Mouse (Mus musculus) limb, embryonic 15.5 days (tissue): Measurements from ENCODE around the gene Arl15. TPM values are rescaled to one million over a fixed set of nuclear protein-coding genes. Genes with fewer than 3 reads are reported as not detected.
"Not testable (repeated sequence)": the region's sequence is repeated elsewhere in the genome, so short reads cannot be mapped to it uniquely, and the experiment has no call there.

ENCODE experiments used
- ATAC-seq: fragments of 200-750 bp; cut with Nextera tagmentation; 2 replicates; pipeline ENCODE4 v1.8.0; 2017; ENCODE audit warnings: low read depth, moderate TSS enrichment; ENCODE audit not compliant: insufficient number of reproducible peaks, low FRiP score, low TSS enrichment
- H3K27ac ChIP-seq: fragments of 300-500 bp; sonication (generic); 2 replicates; pipeline ENCODE4 v1.5.1; 2015; ENCODE audit warnings: moderate library complexity, mild to moderate bottlenecking, inconsistent platforms
- H3K27me3 ChIP-seq: fragments of 300-500 bp; sonication (generic); 2 replicates; pipeline ENCODE4 v1.6.1; 2015; ENCODE audit warnings: inconsistent platforms
- H3K36me3 ChIP-seq: fragments of 300-500 bp; sonication (generic); 2 replicates; pipeline ENCODE4 v1.6.1; 2015; ENCODE audit warnings: inconsistent platforms
- H3K4me1 ChIP-seq: fragments of 300-500 bp; sonication (generic); 2 replicates; pipeline ENCODE4 v1.6.1; 2015; ENCODE audit warnings: inconsistent platforms
- H3K4me2 ChIP-seq: fragments of 300-500 bp; sonication (generic); 2 replicates; pipeline ENCODE4 v1.6.1; 2015; ENCODE audit warnings: mild to moderate bottlenecking, inconsistent platforms
- H3K4me3 ChIP-seq: fragments of 300-500 bp; sonication (generic); 2 replicates; pipeline ENCODE4 v1.5.1; 2015; ENCODE audit warnings: mild to moderate bottlenecking, inconsistent platforms
- H3K9ac ChIP-seq: fragments of 300-500 bp; sonication (generic); 2 replicates; pipeline ENCODE4 v1.6.1; 2015; ENCODE audit warnings: inconsistent platforms
- H3K9me3 ChIP-seq: fragments of 300-500 bp; sonication (generic); 2 replicates; pipeline ENCODE4 v1.6.1; 2016; ENCODE audit warnings: inconsistent platforms
- WGBS: fragments of 180-500 bp; shearing (Covaris S2); methylation state at CpG from one replicate; pipeline ENCODE4 v1.1.7; 2015; 5-methylcytosine and 5-hydroxymethylcytosine counted together
- polyA plus RNA-seq: library from polyadenylated mRNA; unstranded; fragments of >200 nt; fragmentation: Nextera tagmentation; extraction: Ambion mirVana; gene quantifications from 2 replicates; pipeline ENCODE4 v1.2.1, GENCODE M21; 2015

The Arl15 gene
- polyA plus RNA-seq, 1 experiment from 2014 or later = 10.8 TPM

GRCm38 (mm10) chr13:113774799-113775198 lies 19.5 kb upstream of the Arl15 start:
- no peaks in the 10 kb centered on the region for H3K36me3 ChIP-seq
- no peak overlapping the region for H3K4me3 ChIP-seq
- no peak overlapping the region for H3K9ac ChIP-seq
- 0 out of 2 replicates have a peak overlapping the region, but pooled peaks have one; percentile 10 for H3K4me2 ChIP-seq
- no peaks in the 10 kb centered on the region for H3K27me3 ChIP-seq
- 0 out of 2 replicates have a peak, but pooled peaks have one; percentile 71 for ATAC-seq
- peaks cover 24% of the 10 kb centered on the region for H3K4me1 ChIP-seq
- H3K9me3 ChIP-seq = no peaks in the 10 kb centered on the region
- H3K27ac ChIP-seq = peak overlapping the region; percentile 81
- WGBS = 47% methylated on average over 8 of the region's 8 CpGs

GRCm38 (mm10) chr13:113775244-113776140 lies 18.8 kb upstream of the Arl15 start:
- Histone ChIP-seq H3K9ac (no peak overlapping the region), H3K9me3 (no peaks in the 10 kb centered on the region), H3K4me1 (peaks cover 24% of the 10 kb centered on the region), H3K27ac (peak overlapping the region; percentile 81), H3K36me3 (no peaks in the 10 kb centered on the region), H3K27me3 (no peaks in the 10 kb centered on the region), H3K4me2 (0 out of 2 replicates have a peak overlapping the region, but pooled peaks have one; percentile 10), H3K4me3 (no peak overlapping the region)
- peak; percentile 74; the same call in 1 of the 2 replicates for ATAC-seq
- WGBS = 26% methylated on average over 10 of the region's 10 CpGs

- Histone ChIP-seq H3K4me1 (0 out of 2 replicates have a peak, but pooled peaks cover 2% of the 10 kb centered on the region), H3K4me3 (no peak overlapping the region), H3K27me3 (no peaks in the 10 kb centered on the region), H3K9me3 (no peaks in the 10 kb centered on the region), H3K4me2 (no peak overlapping the region), H3K9ac (no peak overlapping the region), H3K36me3 (no peaks in the 10 kb centered on the region), H3K27ac (no peak overlapping the region)
- WGBS = 43% methylated on average over 5 of the region's 5 CpGs
- ATAC-seq = no peak
Measured at GRCm38 (mm10) chr13:113785803-113786202, 8.5 kb upstream of the Arl15 start.

- 0 out of 2 replicates have a peak, but pooled peaks cover 2% of the 10 kb centered on the region for H3K4me1 ChIP-seq
- H3K4me2 ChIP-seq = no peak overlapping the region
- 58% methylated on average over 8 of the region's 8 CpGs for WGBS
- no peaks in the 10 kb centered on the region for H3K36me3 ChIP-seq
- H3K9me3 ChIP-seq = no peaks in the 10 kb centered on the region
- ATAC-seq = no peak
- H3K27me3 ChIP-seq = no peaks in the 10 kb centered on the region
- no peak overlapping the region for H3K27ac ChIP-seq
- no peak overlapping the region for H3K9ac ChIP-seq
- no peak overlapping the region for H3K4me3 ChIP-seq
Measured at GRCm38 (mm10) chr13:113787136-113787535, 7.2 kb upstream of the Arl15 start.

- not testable (repeated sequence) for H3K36me3 ChIP-seq, H3K9me3 ChIP-seq, H3K9ac ChIP-seq, H3K27ac ChIP-seq, H3K4me1 ChIP-seq, ATAC-seq, H3K4me3 ChIP-seq, H3K27me3 ChIP-seq, H3K4me2 ChIP-seq
- WGBS = 86% methylated on average over 3 of the region's 3 CpGs
Measured at GRCm38 (mm10) chr13:113790016-113790415, 4.3 kb upstream of the Arl15 start.

- Histone ChIP-seq H3K9ac (peak overlapping the region; percentile 83), H3K4me2 (peak overlapping the region; percentile 69), H3K27ac (peak overlapping the region; percentile 92), H3K4me3 (peak overlapping the region; percentile 81), H3K4me1 (peaks cover 23% of the 10 kb centered on the region), H3K36me3 (no peaks in the 10 kb centered on the region), H3K9me3 (no peaks in the 10 kb centered on the region), H3K27me3 (no peaks in the 10 kb centered on the region)
- no peak for ATAC-seq
- WGBS = 78% methylated on average over 9 of the region's 9 CpGs
Measured at GRCm38 (mm10) chr13:113793637-113794036, 668 bp upstream of the Arl15 start.

- peak; percentile 20; the same call in 1 of the 2 replicates for ATAC-seq
- no peaks in the 10 kb centered on the region for H3K9me3 ChIP-seq
- H3K27ac ChIP-seq = peak overlapping the region; percentile 94
- WGBS = 1% methylated on average over 49 of the region's 52 CpGs
- H3K4me1 ChIP-seq = peaks cover 23% of the 10 kb centered on the region
- peak overlapping the region; percentile 69 for H3K4me2 ChIP-seq
- peak overlapping the region; percentile 84 for H3K9ac ChIP-seq
- no peaks in the 10 kb centered on the region for H3K27me3 ChIP-seq
- H3K36me3 ChIP-seq = no peaks in the 10 kb centered on the region
- H3K4me3 ChIP-seq = peak overlapping the region; percentile 81
Measured at GRCm38 (mm10) chr13:113794705-113795655, 675 bp downstream of the Arl15 start.

- no peaks in the 10 kb centered on the region for H3K36me3 ChIP-seq
- ATAC-seq = no peak
- no peaks in the 10 kb centered on the region for H3K27me3 ChIP-seq
- H3K9me3 ChIP-seq = no peaks in the 10 kb centered on the region
- H3K4me2 ChIP-seq = no peak overlapping the region
- H3K27ac ChIP-seq = no peak overlapping the region
- peaks cover 23% of the 10 kb centered on the region for H3K4me1 ChIP-seq
- no peak overlapping the region for H3K9ac ChIP-seq
- H3K4me3 ChIP-seq = no peak overlapping the region
- WGBS = 75% methylated on average over 6 of the region's 6 CpGs
Measured at GRCm38 (mm10) chr13:113797378-113797777, 3.1 kb downstream of the Arl15 start.

- H3K4me3 ChIP-seq = no peak overlapping the region
- no peak overlapping the region for H3K27ac ChIP-seq
- no peaks in the 10 kb centered on the region for H3K27me3 ChIP-seq
- H3K4me2 ChIP-seq = no peak overlapping the region
- H3K9ac ChIP-seq = no peak overlapping the region
- no peaks in the 10 kb centered on the region for H3K36me3 ChIP-seq
- H3K4me1 ChIP-seq = peaks cover 19% of the 10 kb centered on the region
- 78% methylated on average over 4 of the region's 4 CpGs for WGBS
- H3K9me3 ChIP-seq = no peaks in the 10 kb centered on the region
- ATAC-seq = no peak
Measured at GRCm38 (mm10) chr13:113799361-113799760, 5.1 kb downstream of the Arl15 start.

- Histone ChIP-seq H3K27ac (no peak overlapping the region), H3K4me1 (peaks cover 16% of the 10 kb centered on the region), H3K4me3 (no peak overlapping the region), H3K4me2 (no peak overlapping the region), H3K27me3 (no peaks in the 10 kb centered on the region), H3K9ac (no peak overlapping the region), H3K36me3 (no peaks in the 10 kb centered on the region), H3K9me3 (no peaks in the 10 kb centered on the region)
- no peak for ATAC-seq
- 91% methylated on average over 4 of the region's 4 CpGs for WGBS
Measured at GRCm38 (mm10) chr13:113800246-113800645, 5.9 kb downstream of the Arl15 start.

- no peak overlapping the region for H3K4me3 ChIP-seq
- no peak overlapping the region for H3K27ac ChIP-seq
- WGBS = 82% methylated on average over 9 of the region's 9 CpGs
- no peaks in the 10 kb centered on the region for H3K36me3 ChIP-seq
- H3K4me2 ChIP-seq = no peak overlapping the region
- no peaks in the 10 kb centered on the region for H3K27me3 ChIP-seq
- no peak for ATAC-seq
- no peaks in the 10 kb centered on the region for H3K9me3 ChIP-seq
- H3K4me1 ChIP-seq = no peaks in the 10 kb centered on the region
- H3K9ac ChIP-seq = no peak overlapping the region
Measured at GRCm38 (mm10) chr13:113802571-113802970, 8.3 kb downstream of the Arl15 start.
